Mouse (Mus musculus) kidney, adult 11 months (tissue): Measurements from ENCODE around the gene Zfp113.
A peak's percentile ranks its signal among the peaks of the same experiment; 100 is the strongest.
"Not testable (repeated sequence)": the region's sequence is repeated elsewhere in the genome, so short reads cannot be mapped to it uniquely, and the experiment has no call there.

Experiments
- DNase-seq: peaks from one replicate; pipeline ENCODE4 v3.0.0; 2022

Gene Zfp113

DNA sequence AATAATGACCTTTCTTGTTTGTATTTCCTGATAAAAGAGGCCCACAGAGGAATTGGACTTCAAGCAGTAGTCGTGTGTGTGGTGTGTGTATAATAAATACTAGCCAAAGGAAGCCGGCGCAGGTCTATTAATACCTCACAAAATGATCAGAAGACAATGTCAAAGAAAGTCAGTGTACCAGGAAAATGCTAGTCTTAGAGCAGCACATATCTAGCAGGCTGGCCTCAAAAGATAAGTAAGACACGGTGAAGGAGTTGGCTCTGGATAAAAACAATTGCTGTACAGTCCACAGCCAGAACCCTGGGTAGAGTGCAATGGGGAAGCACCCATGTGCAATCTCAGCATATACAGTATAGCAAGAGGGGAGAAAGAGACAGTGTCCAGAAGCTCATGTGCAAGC is 18.3 kb downstream of the Zfp113 start:
- DNase-seq, result no peak

DNA sequence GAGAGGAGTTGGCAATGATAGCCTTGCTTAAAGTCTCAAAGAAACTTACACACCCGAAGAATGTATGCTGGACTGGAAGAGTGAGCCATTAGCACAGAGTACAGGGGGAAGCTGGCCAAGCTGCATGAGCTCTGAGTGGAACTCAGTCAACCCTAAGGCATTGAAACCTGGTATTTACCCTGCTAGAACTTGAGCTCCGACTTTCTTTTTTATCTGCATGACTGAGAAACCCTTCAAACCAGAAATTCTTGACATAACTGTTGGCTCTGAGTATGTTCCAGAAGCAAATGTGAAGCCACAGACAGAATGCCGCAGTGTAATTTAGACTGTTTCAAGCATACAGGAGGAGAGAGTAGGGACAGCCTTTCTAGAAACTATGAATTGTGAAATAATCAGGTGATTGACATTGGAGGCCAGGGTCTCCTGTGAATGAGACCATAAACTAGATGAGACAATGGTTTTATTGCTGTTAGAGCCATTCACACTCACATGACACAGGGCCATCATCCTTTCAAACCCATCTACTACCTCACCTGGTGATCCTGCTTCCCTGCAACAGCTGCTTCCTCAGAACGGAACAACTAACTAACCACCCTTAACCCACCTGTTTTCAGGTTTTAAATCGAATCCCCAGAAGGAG is 23.0 kb downstream of the Zfp113 start:
- peak; percentile 70 for DNase-seq

DNA sequence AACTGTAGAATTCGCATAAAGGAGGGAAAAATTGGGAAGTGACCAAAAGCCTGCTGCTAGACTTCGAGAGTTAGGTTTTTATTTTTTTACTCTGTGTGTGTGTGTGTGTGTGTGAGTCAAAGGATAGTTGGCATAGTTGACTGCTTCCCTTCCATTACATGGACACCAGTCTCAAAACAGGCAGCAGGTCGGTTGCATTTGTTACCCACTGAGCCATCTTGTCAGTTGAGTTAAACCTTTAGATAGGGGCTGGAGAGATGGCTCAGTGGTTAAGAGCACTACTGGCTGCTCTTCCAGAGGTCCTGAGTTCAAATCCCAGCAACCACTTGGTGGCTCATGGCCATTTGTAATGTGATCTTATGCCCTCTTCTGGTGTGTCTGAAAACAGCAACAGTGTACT is 37.5 kb downstream of the Zfp113 start:
- no peak for DNase-seq

DNA sequence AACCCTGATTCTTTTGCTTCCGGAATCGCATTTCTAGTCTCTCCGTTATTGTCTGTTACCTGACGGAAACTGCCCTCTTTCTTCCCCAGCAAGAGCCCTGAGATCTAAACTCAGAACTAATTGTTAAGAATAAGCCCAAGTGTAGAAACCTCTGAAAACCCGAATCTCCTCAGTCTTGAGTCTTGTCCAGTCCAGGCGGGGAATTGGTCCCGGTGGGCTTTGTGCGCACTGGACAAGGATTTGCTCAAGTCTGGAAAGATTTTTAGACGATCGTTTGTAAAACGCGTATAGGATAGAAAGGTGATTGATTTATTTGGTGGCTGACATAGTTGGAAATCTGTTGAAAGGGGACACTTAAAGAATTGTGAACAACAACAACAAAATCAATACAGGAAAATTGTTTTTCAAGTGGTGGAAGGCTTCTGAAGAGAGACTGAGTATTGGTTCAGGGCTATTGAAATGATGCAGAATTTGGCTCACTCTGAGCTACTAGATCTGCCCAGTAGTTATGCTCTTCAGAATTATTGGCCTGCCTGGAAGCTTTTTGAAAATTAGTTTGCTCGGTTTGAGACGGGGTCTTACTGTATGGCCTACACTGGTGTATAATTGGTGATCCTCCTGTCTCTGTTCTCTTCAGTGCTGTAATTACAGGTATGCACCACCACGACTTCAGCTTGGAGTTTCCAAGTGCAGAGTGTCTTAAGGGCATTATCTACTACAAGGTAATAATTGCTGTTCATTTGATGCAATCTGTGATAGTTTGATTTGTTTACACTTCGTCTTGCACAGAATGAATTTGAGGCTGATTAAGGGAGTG is 38.1 kb downstream of the Zfp113 start:
- DNase-seq, result no peak

DNA sequence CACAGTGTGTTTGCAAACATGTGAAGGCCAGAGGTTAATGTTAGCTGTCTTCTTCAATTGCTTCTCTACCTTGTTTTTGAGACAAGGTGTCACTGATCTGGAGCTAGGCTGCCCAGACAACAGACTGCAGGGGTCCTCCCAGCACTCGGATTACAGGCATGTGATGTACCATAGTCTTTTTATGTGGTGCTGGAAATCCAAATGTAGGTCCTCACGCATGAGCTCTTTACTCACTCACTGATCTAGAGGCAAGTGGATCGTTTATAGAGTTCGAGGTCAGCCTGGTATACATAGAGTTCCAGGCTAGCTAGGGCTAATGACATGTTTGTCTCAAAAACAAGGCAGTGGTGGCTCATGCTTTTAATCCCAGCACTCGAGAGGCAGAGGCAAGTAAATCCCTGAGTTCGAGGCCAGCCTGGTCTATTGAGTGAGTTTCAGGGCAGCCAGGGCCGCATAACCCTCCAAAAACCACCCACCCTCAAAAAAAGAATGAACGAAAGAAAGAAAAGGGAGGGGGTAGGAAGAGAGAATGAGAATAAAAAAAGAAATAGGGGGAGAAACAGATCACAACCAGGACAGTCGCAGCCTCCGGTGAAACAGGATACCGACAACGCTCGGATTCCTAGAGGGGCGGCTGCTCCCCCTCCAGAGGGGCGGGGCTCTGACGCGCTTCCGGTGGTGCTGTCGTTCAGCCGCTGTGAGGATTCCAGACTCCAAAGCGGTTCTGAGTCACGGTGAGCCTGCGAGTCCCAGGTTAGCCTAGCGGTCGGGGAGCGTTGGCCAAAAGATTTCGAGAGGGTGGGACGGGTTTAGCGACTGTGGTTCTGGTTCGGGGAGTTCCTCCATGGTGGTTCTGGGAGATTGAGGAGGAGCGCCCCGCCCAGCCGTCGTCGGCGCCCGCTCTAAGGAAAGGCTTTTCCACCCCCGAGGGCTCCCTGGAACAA is 39.0 kb downstream of the Zfp113 start, which contains the start of gene Zscan21:
Zscan21 (plus strand) TSS at position 649 of the 944 bp plus-strand sequence.
- peak; percentile 84 for DNase-seq

DNA sequence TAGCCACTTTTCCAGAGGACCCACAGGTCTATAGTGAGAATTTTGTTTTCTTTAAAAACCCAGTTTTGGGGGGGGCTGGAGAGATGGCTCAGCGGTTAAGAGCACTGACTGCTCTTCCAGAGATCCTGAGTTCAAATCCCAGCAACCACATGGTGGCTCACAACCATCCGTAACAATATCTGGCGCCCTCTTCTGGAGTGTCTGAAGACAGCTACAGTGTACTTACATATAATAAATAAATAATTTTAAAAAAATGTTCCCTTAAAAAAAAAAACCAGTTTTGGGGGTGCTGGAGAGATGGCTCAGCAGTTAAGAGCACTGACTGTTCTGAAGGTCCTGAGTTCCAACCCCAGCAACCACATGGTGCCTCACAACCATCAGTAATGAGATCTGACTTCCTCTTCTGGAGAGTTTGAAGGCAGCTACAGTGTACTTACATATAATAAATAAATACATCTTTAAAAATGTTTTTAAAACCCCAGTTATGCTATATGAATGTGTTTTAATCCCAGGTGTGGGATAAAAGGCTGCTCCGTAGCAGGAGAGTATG is 45.6 kb downstream of the Zfp113 start:
- not testable (repeated sequence) for DNase-seq

DNA sequence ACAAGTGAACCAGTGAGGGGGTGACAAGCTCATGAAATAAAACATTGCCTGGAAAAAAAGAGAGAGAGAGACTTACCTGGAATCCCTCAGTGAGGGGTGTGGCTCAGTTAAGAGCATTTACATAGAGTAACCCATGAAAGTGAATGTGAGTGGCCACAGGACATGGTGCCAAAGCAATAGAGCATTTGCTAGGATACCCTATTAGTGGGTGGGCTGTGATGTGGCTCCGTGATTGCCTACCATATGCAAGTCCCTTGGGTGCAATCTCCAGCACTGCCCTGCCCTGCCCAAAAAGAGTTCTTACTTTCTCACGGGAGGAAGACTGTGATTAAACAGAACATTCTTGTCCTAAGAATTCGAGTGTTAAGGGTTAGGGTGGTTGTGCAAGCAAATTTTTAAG is 48.4 kb downstream of the Zfp113 start:
- no peak for DNase-seq

DNA sequence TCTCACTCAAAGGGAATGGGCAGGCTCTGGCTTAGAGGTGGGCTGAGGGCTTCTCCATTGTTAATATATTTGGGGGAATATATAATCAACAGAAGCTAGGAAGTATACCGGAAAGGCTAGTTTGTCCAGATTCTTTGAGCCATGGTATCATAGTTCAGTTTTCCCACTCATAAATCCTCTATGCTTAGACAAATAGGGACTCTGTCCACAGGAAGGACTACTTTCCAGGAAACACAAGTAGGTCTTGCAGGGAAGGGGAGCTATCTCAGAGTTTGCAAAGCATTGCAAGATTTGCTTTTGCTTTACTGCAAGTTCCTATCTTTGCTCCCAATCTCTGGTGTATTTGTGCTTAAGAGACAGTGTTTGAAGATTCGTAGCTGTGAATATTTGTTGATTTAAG is 50.6 kb downstream of the Zfp113 start:
- no peak for DNase-seq

DNA sequence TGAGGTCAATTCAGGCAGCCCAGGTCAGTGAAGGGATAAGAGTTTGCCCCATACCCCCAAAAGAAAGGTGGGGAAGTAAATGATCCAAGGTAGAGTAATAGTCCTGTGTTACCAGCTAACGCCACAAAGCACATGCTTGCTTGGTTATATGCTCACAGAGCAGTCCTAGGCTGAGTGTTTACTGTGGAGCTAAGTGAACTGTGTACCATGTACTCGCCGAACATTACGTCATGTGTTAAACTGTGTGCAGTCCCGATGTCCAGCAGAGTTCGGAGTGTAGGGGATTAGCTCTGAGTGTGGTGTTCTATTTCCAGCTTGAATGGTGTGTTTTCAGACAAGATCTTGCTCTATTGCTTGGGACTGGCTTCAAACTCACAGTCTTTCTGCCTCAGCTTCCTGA is 61.1 kb downstream of the Zfp113 start:
- no peak for DNase-seq

DNA sequence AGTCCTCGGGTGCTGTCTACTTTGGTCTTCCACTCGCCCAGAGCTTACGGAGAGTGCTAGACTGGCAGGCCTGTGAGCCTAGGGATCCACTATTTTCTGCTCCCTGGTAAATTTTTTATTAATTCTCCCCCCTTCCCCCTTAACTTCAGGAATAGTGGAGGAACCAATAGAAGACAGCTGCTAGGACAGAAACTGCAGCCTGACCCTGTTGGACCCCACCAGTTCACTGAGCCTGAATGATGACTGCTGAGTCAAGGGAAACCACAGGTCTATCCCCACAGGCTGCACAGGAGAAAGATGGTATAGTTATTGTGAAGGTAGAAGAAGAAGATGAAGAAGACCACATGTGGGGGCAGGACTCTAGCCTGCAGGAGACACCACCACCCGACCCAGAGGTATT is 62.8 kb downstream of the Zfp113 start:
- no peak for DNase-seq

DNA sequence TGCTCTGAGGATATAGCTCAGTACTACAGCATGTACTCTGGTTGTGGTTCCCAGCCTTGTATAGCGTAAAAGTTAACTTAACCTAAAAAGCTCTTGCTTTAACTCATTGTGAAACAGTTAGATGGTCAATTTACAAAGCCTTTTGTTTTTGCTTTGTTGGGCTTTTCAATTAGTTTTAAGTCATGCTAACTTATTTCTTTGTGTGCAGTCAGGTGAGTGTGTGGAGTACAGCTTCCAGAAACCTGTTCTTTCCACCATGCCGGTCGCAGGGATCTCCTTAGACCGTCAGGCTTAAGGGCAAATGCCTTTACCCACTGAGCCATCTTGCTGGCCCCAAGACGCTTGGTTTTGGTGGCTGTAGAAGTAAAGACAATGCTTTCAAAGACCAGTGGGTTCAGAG is 64.8 kb downstream of the Zfp113 start:
- no peak for DNase-seq

DNA sequence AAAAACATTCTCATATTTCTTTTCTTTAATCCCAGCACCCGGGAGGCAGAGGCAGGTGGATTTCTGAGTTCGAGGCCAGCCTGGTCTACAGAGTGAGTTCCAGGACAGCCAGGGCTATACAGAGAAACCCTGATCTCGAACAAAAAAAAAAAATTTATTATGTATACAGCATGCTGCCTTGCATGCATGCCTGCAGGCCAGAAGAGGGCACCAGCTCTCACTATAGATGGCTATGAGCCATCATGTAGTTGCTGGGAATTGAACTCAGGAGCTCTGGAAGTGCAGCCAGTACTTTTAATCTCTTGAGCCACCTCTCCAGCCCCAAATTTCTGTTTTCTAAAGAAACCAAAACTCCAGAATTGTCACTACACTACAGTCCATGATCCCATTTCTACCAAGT is 65.3 kb downstream of the Zfp113 start:
- DNase-seq, result no peak
